Mouse (Mus musculus): ENCODE data around the gene 1190005I06Rik. TPM values are rescaled to one million over a fixed set of nuclear protein-coding genes. Genes with fewer than 3 reads are reported as not detected.
"Not testable (repeated sequence)": the region's sequence is repeated elsewhere in the genome, so short reads cannot be mapped to it uniquely, and the experiment has no call there.

1190005I06Rik gene
- polyA plus RNA-seq, 1 experiment from 2014 or later: 5.4 TPM

GRCm38 (mm10) chr8:120685097-120685496 lies 37.7 kb upstream of the 1190005I06Rik start:
- H3K4me3 ChIP-seq (ENCODE audit: low read length): no peak overlapping the region
- peaks cover 5% of the 10 kb centered on the region; the same call in 1 of the 2 replicates for H3K4me1 ChIP-seq (replicated peaks; ENCODE audit: control insufficient read depth, insufficient read depth, low read length)
- no peaks in the 10 kb centered on the region for H3K9me3 ChIP-seq (ENCODE audit: control insufficient read depth, low read length)
- no peak overlapping the region; the same call in 1 of the 2 replicates for H3K9ac ChIP-seq (ENCODE audit: low read length)
- H3K36me3 ChIP-seq (ENCODE audit: control insufficient read depth, insufficient read depth, low read length): no peaks in the 10 kb centered on the region
- ATAC-seq (ENCODE audit: low read depth): peak; percentile 26; the same call in 1 of the 2 replicates
- WGBS: 61% methylated on average over 5 of the region's 5 CpGs
- no peak overlapping the region for H3K4me2 ChIP-seq (ENCODE audit: low read depth, low read length)
- H3K27ac ChIP-seq (ENCODE audit: low read length): no peak overlapping the region
- peaks cover 12% of the 10 kb centered on the region for H3K27me3 ChIP-seq (ENCODE audit: control insufficient read depth, insufficient read depth, low read depth, low read length)

- no peaks in the 10 kb centered on the region for H3K9me3 ChIP-seq (ENCODE audit: control insufficient read depth, low read length)
- peaks cover 11% of the 10 kb centered on the region for H3K27me3 ChIP-seq (ENCODE audit: control insufficient read depth, insufficient read depth, low read depth, low read length)
- no peaks in the 10 kb centered on the region for H3K36me3 ChIP-seq (ENCODE audit: control insufficient read depth, insufficient read depth, low read length)
- WGBS: 69% methylated on average over 5 of the region's 5 CpGs
- H3K4me3 ChIP-seq (ENCODE audit: low read length): no peak overlapping the region
- no peak for ATAC-seq (ENCODE audit: low read depth)
- no peak overlapping the region for H3K27ac ChIP-seq (ENCODE audit: low read length)
- peaks cover 5% of the 10 kb centered on the region; the same call in 1 of the 2 replicates for H3K4me1 ChIP-seq (replicated peaks; ENCODE audit: control insufficient read depth, insufficient read depth, low read length)
- H3K4me2 ChIP-seq (ENCODE audit: low read depth, low read length): no peak overlapping the region
- H3K9ac ChIP-seq (ENCODE audit: low read length): no peak overlapping the region
Measured at GRCm38 (mm10) chr8:120684082-120684481, 36.6 kb upstream of the 1190005I06Rik start.

- Histone ChIP-seq H3K4me3 (ENCODE audit: low read length) (no peak overlapping the region), H3K36me3 (ENCODE audit: control insufficient read depth, insufficient read depth, low read length) (no peaks in the 10 kb centered on the region), H3K9me3 (ENCODE audit: control insufficient read depth, low read length) (no peaks in the 10 kb centered on the region), H3K27ac (ENCODE audit: low read length) (no peak overlapping the region), H3K4me2 (ENCODE audit: low read depth, low read length) (no peak overlapping the region), H3K4me1 (replicated peaks; ENCODE audit: control insufficient read depth, insufficient read depth, low read length) (peaks cover 5% of the 10 kb centered on the region; the same call in 1 of the 2 replicates), H3K9ac (ENCODE audit: low read length) (no peak overlapping the region), H3K27me3 (ENCODE audit: control insufficient read depth, insufficient read depth, low read depth, low read length) (peaks cover 8% of the 10 kb centered on the region)
- 14% methylated on average over 10 of the region's 10 CpGs for WGBS
- peak; percentile 37; the same call in 1 of the 2 replicates for ATAC-seq (ENCODE audit: low read depth)
Measured at GRCm38 (mm10) chr8:120683602-120684001, 36.2 kb upstream of the 1190005I06Rik start.

- Histone ChIP-seq H3K27me3 (ENCODE audit: control insufficient read depth, insufficient read depth, low read depth, low read length) (no peaks in the 10 kb centered on the region), H3K9me3 (ENCODE audit: control insufficient read depth, low read length) (no peaks in the 10 kb centered on the region), H3K4me1 (replicated peaks; ENCODE audit: control insufficient read depth, insufficient read depth, low read length) (peaks cover 5% of the 10 kb centered on the region; the same call in 1 of the 2 replicates), H3K4me2 (ENCODE audit: low read depth, low read length) (no peak overlapping the region), H3K4me3 (ENCODE audit: low read length) (no peak overlapping the region), H3K36me3 (ENCODE audit: control insufficient read depth, insufficient read depth, low read length) (no peaks in the 10 kb centered on the region), H3K27ac (ENCODE audit: low read length) (no peak overlapping the region), H3K9ac (ENCODE audit: low read length) (no peak overlapping the region)
- no peak for ATAC-seq (ENCODE audit: low read depth)
- WGBS: 76% methylated on average over 10 of the region's 10 CpGs
Measured at GRCm38 (mm10) chr8:120681113-120681512, 33.7 kb upstream of the 1190005I06Rik start.

GRCm38 (mm10) chr8:120680405-120680804 lies 33.0 kb upstream of the 1190005I06Rik start:
- WGBS: 40% methylated on average over 7 of the region's 7 CpGs
- H3K36me3 ChIP-seq (ENCODE audit: control insufficient read depth, insufficient read depth, low read length); H3K4me2 ChIP-seq (ENCODE audit: low read depth, low read length); H3K27me3 ChIP-seq (ENCODE audit: control insufficient read depth, insufficient read depth, low read depth, low read length); H3K9me3 ChIP-seq (ENCODE audit: control insufficient read depth, low read length); H3K27ac ChIP-seq (ENCODE audit: low read length); H3K4me3 ChIP-seq (ENCODE audit: low read length); H3K9ac ChIP-seq (ENCODE audit: low read length); H3K4me1 ChIP-seq (replicated peaks; ENCODE audit: control insufficient read depth, insufficient read depth, low read length): not testable (repeated sequence)
- ATAC-seq (ENCODE audit: low read depth): 0 out of 2 replicates have a peak, but pooled peaks have one; percentile 44

- no peak overlapping the region for H3K9ac ChIP-seq (ENCODE audit: low read length)
- no peak for ATAC-seq (ENCODE audit: low read depth)
- 28% methylated on average over 11 of the region's 11 CpGs for WGBS
Measured at GRCm38 (mm10) chr8:120679629-120680387, 32.4 kb upstream of the 1190005I06Rik start.

GRCm38 (mm10) chr8:120678447-120678846 lies 31.0 kb upstream of the 1190005I06Rik start:
- H3K9ac ChIP-seq (ENCODE audit: low read length): no peak overlapping the region
- H3K9me3 ChIP-seq (ENCODE audit: control insufficient read depth, low read length): no peaks in the 10 kb centered on the region
- H3K27ac ChIP-seq (ENCODE audit: low read length): no peak overlapping the region
- 6% methylated on average over 10 of the region's 10 CpGs for WGBS
- no peaks in the 10 kb centered on the region for H3K27me3 ChIP-seq (ENCODE audit: control insufficient read depth, insufficient read depth, low read depth, low read length)
- no peak overlapping the region for H3K4me2 ChIP-seq (ENCODE audit: low read depth, low read length)
- H3K4me3 ChIP-seq (ENCODE audit: low read length): no peak overlapping the region
- H3K4me1 ChIP-seq (replicated peaks; ENCODE audit: control insufficient read depth, insufficient read depth, low read length): no peaks in the 10 kb centered on the region
- ATAC-seq (ENCODE audit: low read depth): peak; percentile 63
- peaks cover 7% of the 10 kb centered on the region for H3K36me3 ChIP-seq (ENCODE audit: control insufficient read depth, insufficient read depth, low read length)

More at GRCm38 (mm10) chr8:120679629-120680387, 32.4 kb upstream of the 1190005I06Rik start:
- H3K27ac ChIP-seq (ENCODE audit: low read length): no peak overlapping the region
- no peak overlapping the region for H3K4me3 ChIP-seq (ENCODE audit: low read length)
- H3K4me1 ChIP-seq (replicated peaks; ENCODE audit: control insufficient read depth, insufficient read depth, low read length): peaks cover 2% of the 10 kb centered on the region; the same call in 1 of the 2 replicates
- no peaks in the 10 kb centered on the region for H3K36me3 ChIP-seq (ENCODE audit: control insufficient read depth, insufficient read depth, low read length)
- no peaks in the 10 kb centered on the region for H3K9me3 ChIP-seq (ENCODE audit: control insufficient read depth, low read length)
- H3K27me3 ChIP-seq (ENCODE audit: control insufficient read depth, insufficient read depth, low read depth, low read length): no peaks in the 10 kb centered on the region
- no peak overlapping the region for H3K4me2 ChIP-seq (ENCODE audit: low read depth, low read length)

GRCm38 (mm10) chr8:120675718-120676117 lies 28.3 kb upstream of the 1190005I06Rik start:
- Histone ChIP-seq H3K36me3 (ENCODE audit: control insufficient read depth, insufficient read depth, low read length) (peaks cover 28% of the 10 kb centered on the region), H3K4me2 (ENCODE audit: low read depth, low read length) (no peak overlapping the region), H3K27me3 (ENCODE audit: control insufficient read depth, insufficient read depth, low read depth, low read length) (no peaks in the 10 kb centered on the region), H3K27ac (ENCODE audit: low read length) (no peak overlapping the region), H3K9me3 (ENCODE audit: control insufficient read depth, low read length) (no peaks in the 10 kb centered on the region), H3K9ac (ENCODE audit: low read length) (no peak overlapping the region), H3K4me3 (ENCODE audit: low read length) (no peak overlapping the region), H3K4me1 (replicated peaks; ENCODE audit: control insufficient read depth, insufficient read depth, low read length) (no peaks in the 10 kb centered on the region)
- 76% methylated on average over 8 of the region's 8 CpGs for WGBS
- ATAC-seq (ENCODE audit: low read depth): no peak

GRCm38 (mm10) chr8:120673298-120673697 lies 25.9 kb upstream of the 1190005I06Rik start:
- H3K4me2 ChIP-seq (ENCODE audit: low read depth, low read length): no peak overlapping the region
- no peak overlapping the region for H3K27ac ChIP-seq (ENCODE audit: low read length)
- ATAC-seq (ENCODE audit: low read depth): no peak
- H3K4me1 ChIP-seq (replicated peaks; ENCODE audit: control insufficient read depth, insufficient read depth, low read length): peaks cover 6% of the 10 kb centered on the region
- peaks cover 33% of the 10 kb centered on the region for H3K36me3 ChIP-seq (ENCODE audit: control insufficient read depth, insufficient read depth, low read length)
- no peaks in the 10 kb centered on the region for H3K27me3 ChIP-seq (ENCODE audit: control insufficient read depth, insufficient read depth, low read depth, low read length)
- no peak overlapping the region for H3K4me3 ChIP-seq (ENCODE audit: low read length)
- no peaks in the 10 kb centered on the region for H3K9me3 ChIP-seq (ENCODE audit: control insufficient read depth, low read length)
- 94% methylated on average over 7 of the region's 7 CpGs for WGBS
- no peak overlapping the region for H3K9ac ChIP-seq (ENCODE audit: low read length)
